21 mouse cellular contexts compared by ENCODE assay signal in genomic region chr1:56900187-56900586, GRCm38 (mm10).
A peak's percentile ranks its signal among the peaks of the same experiment; 100 is the strongest.
DNase-seq lines count a peak whose midpoint lies in the region; ATAC-seq and TF ChIP-seq lines count a peak whose summit lies in the region.
"Had no signal": no experiment of that assay in that cellular context is flagged by ENCODE, and none has a peak within 500 bp of the region (broad histone marks: within the 10 kb centered on the region; RNA-seq: fewer than 3 reads in every experiment).

No protein-coding gene starts in this region.

- ATAC-seq in forebrain, embryonic 15.5 days (replicated peaks): peak; percentile 78
- ATAC-seq in forebrain, embryonic 12.5 days (ENCODE audit: low FRiP score): no peak
- ATAC-seq in forebrain, embryonic 16.5 days: peak; percentile 91
- ATAC-seq: hindbrain, embryonic 16.5 days; intestine, embryonic 16.5 days; lung, postnatal 0 days had no signal

- H3K9ac ChIP-seq in forebrain, embryonic 15.5 days (replicated peaks): no peak overlapping the region
- H3K9ac ChIP-seq in forebrain, embryonic 12.5 days: no peak overlapping the region
- no peak overlapping the region for H3K9ac ChIP-seq in forebrain, embryonic 16.5 days (replicated peaks; ENCODE audit: low read depth, low read length)
- H3K9ac ChIP-seq: heart, embryonic 15.5 days; limb, embryonic 15.5 days had no signal

- H3K36me3 ChIP-seq in forebrain, embryonic 15.5 days: no peaks in the 10 kb centered on the region
- H3K36me3 ChIP-seq in forebrain, embryonic 12.5 days (replicated peaks): no peaks in the 10 kb centered on the region
- no peaks in the 10 kb centered on the region for H3K36me3 ChIP-seq in forebrain, embryonic 16.5 days (ENCODE audit: control insufficient read depth, insufficient read depth)
- H3K36me3 ChIP-seq: heart, embryonic 15.5 days; limb, embryonic 15.5 days had no signal

- H3K27ac ChIP-seq in forebrain, embryonic 15.5 days (replicated peaks): peak overlapping the region; percentile 64
- no peak overlapping the region for H3K27ac ChIP-seq in forebrain, embryonic 12.5 days
- peak overlapping the region; percentile 82 for H3K27ac ChIP-seq in left cerebral cortex, adult 2 months
- peak overlapping the region; percentile 65; the same call in 1 of the 2 replicates for H3K27ac ChIP-seq in forebrain, embryonic 16.5 days (ENCODE audit: low read length)
- H3K27ac ChIP-seq: heart, adult 2 months; heart, embryonic 15.5 days; limb, embryonic 15.5 days had no signal

- no peak for TF ChIP-seq CTCF in left cerebral cortex, adult 2 months (IDR thresholded peaks at IDR 0.05)

- no peak for DNase-seq in left cerebral cortex, adult 2 months (ENCODE audit: extremely low spot score in 1 of 2, low spot score in 2 of 2)
- no peak for DNase-seq in left cerebral cortex, adult 18-20 months (ENCODE audit: low spot score in 2 of 2)
- peak; percentile 73 for DNase-seq in telencephalon, adult 2 months (ENCODE audit: low read depth, low spot score)
- DNase-seq in adrenal gland, postnatal 10 days: no peak
- DNase-seq: B cell, adult 2 months; cerebellum, postnatal 36 days; gastrocnemius, postnatal 10 days; heart, adult 2 months; heart, postnatal 4 days; kidney, postnatal 36 days; spleen, adult 18-20 months; thymus, adult 18-20 months had no signal

- H3K4me3 ChIP-seq in forebrain, embryonic 15.5 days: no peak overlapping the region
- H3K4me3 ChIP-seq in forebrain, embryonic 12.5 days (replicated peaks): no peak overlapping the region
- H3K4me3 ChIP-seq in left cerebral cortex, adult 2 months: no peak overlapping the region
- H3K4me3 ChIP-seq in forebrain, embryonic 16.5 days (replicated peaks; ENCODE audit: low read length): no peak overlapping the region
- H3K4me3 ChIP-seq: heart, adult 2 months; heart, embryonic 15.5 days; limb, embryonic 15.5 days had no signal

- no peaks in the 10 kb centered on the region for H3K27me3 ChIP-seq in forebrain, embryonic 15.5 days
- no peaks in the 10 kb centered on the region for H3K27me3 ChIP-seq in forebrain, embryonic 12.5 days
- no peaks in the 10 kb centered on the region for H3K27me3 ChIP-seq in forebrain, embryonic 16.5 days (replicated peaks; ENCODE audit: control insufficient read depth, insufficient read depth, low read length)
- H3K27me3 ChIP-seq: heart, embryonic 15.5 days; limb, embryonic 15.5 days had no signal

- no peaks in the 10 kb centered on the region for H3K9me3 ChIP-seq in forebrain, embryonic 15.5 days
- no peaks in the 10 kb centered on the region for H3K9me3 ChIP-seq in forebrain, embryonic 12.5 days
- no peaks in the 10 kb centered on the region for H3K9me3 ChIP-seq in forebrain, embryonic 16.5 days (ENCODE audit: control insufficient read depth, low read length)
- H3K9me3 ChIP-seq: heart, embryonic 15.5 days; limb, embryonic 15.5 days had no signal

- H3K4me1 ChIP-seq in forebrain, embryonic 15.5 days: peaks cover 28% of the 10 kb centered on the region
- H3K4me1 ChIP-seq in forebrain, embryonic 12.5 days: no peaks in the 10 kb centered on the region; the same call in 1 of the 2 replicates
- peaks cover 32% of the 10 kb centered on the region for H3K4me1 ChIP-seq in forebrain, embryonic 16.5 days (replicated peaks; ENCODE audit: control insufficient read depth, insufficient read depth, low read length)
- H3K4me1 ChIP-seq: heart, embryonic 15.5 days; limb, embryonic 15.5 days had no signal

- WGBS in forebrain, embryonic 15.5 days: 60% methylated on average over 9 of the region's 9 CpGs
- 90% methylated on average over 9 of the region's 9 CpGs for WGBS in forebrain, embryonic 12.5 days
- WGBS in forebrain, embryonic 16.5 days: 63% methylated on average over 9 of the region's 9 CpGs

- no peak overlapping the region for H3K4me2 ChIP-seq in forebrain, embryonic 15.5 days (replicated peaks)
- no peak overlapping the region for H3K4me2 ChIP-seq in forebrain, embryonic 12.5 days
- H3K4me2 ChIP-seq in forebrain, embryonic 16.5 days (ENCODE audit: low read length): peak overlapping the region; percentile 16; the same call in 1 of the 2 replicates
- H3K4me2 ChIP-seq: heart, embryonic 15.5 days; limb, embryonic 15.5 days; midbrain, embryonic 11.5 days had no signal

- intact Hi-C loops in left cerebral cortex, adult 2 months (cut with DNase I): no loop called here
